Mouse (Mus musculus): ENCODE measurements around the gene Serpinb1a.

DNA sequence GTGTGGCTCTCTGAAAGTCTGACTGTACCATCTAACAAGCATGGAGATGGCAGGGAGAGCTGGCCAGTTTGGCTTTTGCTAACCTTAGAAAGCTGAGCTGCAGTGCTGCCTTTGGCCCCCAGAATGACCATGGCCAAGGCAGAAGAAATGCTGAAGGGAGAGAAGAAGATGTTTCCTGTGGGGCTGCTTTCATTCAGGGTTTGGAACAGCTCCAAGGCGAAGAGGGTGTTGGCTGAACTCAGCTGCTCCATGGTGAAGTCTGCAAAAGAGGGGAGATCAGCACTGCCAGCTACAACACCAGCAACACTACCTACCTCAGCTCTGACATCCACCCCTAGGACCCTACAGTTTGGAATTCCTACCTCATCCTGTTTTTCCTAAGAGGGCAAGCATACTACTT is 829 bp downstream of the Serpinb1a start:
- TF ChIP-seq POLR2A (IDR thresholded peaks at IDR 0.05; ENCODE audit: low read depth, low read length) (no peak), CTCF (IDR thresholded peaks at IDR 0.05; ENCODE audit: borderline replicate concordance, insufficient read depth, low read length) (no peak)

Measured in embryonic fibroblast, embryonic 13.5 days (primary cell).